Mouse (Mus musculus) C2C12 (cell line): ENCODE data around the gene Cadm1.

Experiments used
- CTCF ChIP-seq: IDR thresholded peaks from one replicate; pipeline ENCODE4 v1.5.1; 2011; ENCODE audit not compliant: control insufficient read depth, insufficient read depth, insufficient read length
- MAX ChIP-seq: IDR thresholded peaks from one replicate; pipeline ENCODE4 v1.6.1; 2011; ENCODE audit warnings: mild to moderate bottlenecking, control low read depth
- MYOD1 ChIP-seq: IDR thresholded peaks from one replicate; pipeline ENCODE4 v1.6.1; 2011; ENCODE audit warnings: low read depth; ENCODE audit not compliant: control insufficient read depth, insufficient read length

DNA sequence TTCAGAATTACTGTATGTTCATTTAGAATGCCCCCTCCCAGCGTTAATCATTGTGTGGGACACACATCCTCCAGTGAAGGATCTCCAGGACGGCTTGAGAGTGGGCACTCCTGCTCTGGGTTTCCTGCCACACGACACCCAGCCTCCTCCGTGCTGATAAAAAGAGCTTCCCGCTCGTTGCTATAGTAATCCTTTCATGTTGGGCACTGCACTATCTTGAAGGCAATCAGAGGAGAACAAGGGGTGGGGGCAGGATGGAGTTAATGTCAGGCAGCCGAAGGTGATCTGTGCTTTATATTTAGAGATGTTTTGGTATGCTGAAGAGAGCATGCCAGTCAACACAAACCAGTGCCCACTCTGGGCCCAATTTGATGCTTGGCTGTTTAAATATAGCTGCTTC lies 209.3 kb downstream of the Cadm1 start:
- TF ChIP-seq MAX, result no peak
- TF ChIP-seq MYOD1, result no peak
- TF ChIP-seq CTCF, result no peak
